Mouse (Mus musculus) megakaryocyte, embryonic 14.5 days (primary cell): ENCODE measurements around the gene Pax7. TPM values are rescaled to one million over a fixed set of nuclear protein-coding genes. Genes with fewer than 3 reads are reported as not detected.

Experiments
- H3K27me3 ChIP-seq: replicated peaks from 2 replicates; pipeline ENCODE3; 2012; ENCODE audit warnings: inconsistent platforms
- H3K36me3 ChIP-seq: replicated peaks from 2 replicates; pipeline ENCODE3; 2012; ENCODE audit warnings: low read length, inconsistent platforms, mixed read lengths
- H3K4me1 ChIP-seq: 2 replicates; pipeline ENCODE4 v1.6.1; 2012; ENCODE audit warnings: inconsistent platforms
- H3K4me3 ChIP-seq: replicated peaks from 2 replicates; pipeline ENCODE3; 2012; ENCODE audit warnings: moderate library complexity, mild to moderate bottlenecking, inconsistent platforms
- H3K9me3 ChIP-seq: 2 replicates; pipeline ENCODE4 v1.6.1; 2012; ENCODE audit warnings: inconsistent platforms
- FLI1 ChIP-seq: IDR thresholded peaks from 2 replicates; pipeline ENCODE4 v1.6.1; 2012; ENCODE audit warnings: low read length, inconsistent platforms, mixed read lengths
- GATA1 ChIP-seq: IDR thresholded peaks from 3 replicates; pipeline ENCODE4 v1.6.1; 2012; ENCODE audit warnings: mixed read lengths, low read length, inconsistent platforms, borderline replicate concordance
- polyA plus RNA-seq: library from polyadenylated mRNA; stranded (reverse); fragments of >175 nt; gene quantifications from 2 replicates; pipeline ENCODE4 v1.2.3, GENCODE M21; 2012; ENCODE audit warnings: low replicate concordance; ENCODE audit not compliant: insufficient read depth

Gene Pax7
- polyA plus RNA-seq, 1 experiment, result not detected

DNA sequence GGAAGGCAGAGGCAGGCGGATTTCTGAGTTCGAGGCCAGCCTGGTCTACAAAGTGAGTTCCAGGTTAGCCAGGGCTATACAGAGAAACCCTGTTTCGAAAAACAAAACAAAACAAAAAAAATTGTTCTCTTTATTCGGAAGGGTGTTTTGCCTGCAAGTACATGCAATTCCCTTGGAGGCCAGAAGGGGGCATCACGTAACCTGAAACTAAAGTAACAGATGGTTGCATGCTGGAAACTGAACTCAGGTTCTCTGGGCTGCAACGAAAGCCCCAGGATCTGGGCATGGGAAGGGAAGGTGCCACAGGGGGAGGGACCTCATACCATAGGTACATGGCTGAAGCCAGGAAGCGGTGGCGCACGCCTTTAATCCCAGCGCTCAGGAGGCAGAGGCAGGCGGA, 129.9 kb downstream of the Pax7 start:
- no peaks in the 10 kb centered on the region for H3K9me3 ChIP-seq
- TF ChIP-seq FLI1, result no peak
- TF ChIP-seq GATA1, result no peak
- no peaks in the 10 kb centered on the region for H3K36me3 ChIP-seq
- peaks cover 31% of the 10 kb centered on the region for H3K27me3 ChIP-seq
- H3K4me1 ChIP-seq, result no peaks in the 10 kb centered on the region
- no peak overlapping the region for H3K4me3 ChIP-seq

DNA sequence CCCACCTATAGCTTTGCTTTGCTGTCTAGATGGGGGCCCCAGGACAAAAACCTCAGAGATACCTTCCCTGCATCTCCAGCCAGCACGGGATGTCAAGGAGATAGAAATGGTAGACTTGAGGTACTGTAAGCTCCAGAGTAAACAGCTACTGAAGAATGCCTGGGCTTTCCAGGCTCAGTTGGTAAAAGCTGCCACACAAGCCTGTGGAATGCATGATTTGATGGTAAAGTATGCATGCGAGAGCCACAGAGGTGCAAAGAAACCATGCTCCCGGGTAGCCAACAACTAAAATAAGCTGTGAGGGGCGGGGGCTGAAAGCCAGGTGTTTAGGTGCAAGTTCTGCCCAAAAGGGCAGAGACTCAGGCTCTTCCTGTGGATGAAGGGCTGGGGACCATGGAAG, 130.4 kb downstream of the Pax7 start:
- TF ChIP-seq GATA1, result no peak
- no peak for TF ChIP-seq FLI1
- Histone ChIP-seq H3K36me3 (no peaks in the 10 kb centered on the region), H3K4me1 (no peaks in the 10 kb centered on the region), H3K9me3 (no peaks in the 10 kb centered on the region), H3K27me3 (peaks cover 32% of the 10 kb centered on the region), H3K4me3 (no peak overlapping the region)

DNA sequence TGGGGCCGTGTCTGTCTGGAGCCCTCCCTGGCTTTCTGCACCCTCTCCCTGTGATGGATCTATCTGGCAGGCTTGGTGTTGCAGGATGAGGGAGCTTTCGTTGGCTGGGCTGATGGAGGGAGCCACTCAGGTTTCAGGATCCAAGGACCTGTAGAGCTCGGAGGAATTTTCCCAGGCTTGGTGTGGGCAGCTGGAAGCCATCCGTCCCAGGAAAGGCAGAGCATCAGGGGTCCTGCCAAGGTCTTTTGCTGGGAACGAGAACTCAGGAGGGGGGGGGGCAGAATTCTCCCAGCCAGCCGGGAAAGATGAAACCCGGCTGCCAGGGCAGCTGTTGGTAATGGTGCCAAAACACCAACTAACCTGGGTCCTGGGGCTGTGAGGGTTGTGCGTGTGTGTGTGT, 134.7 kb downstream of the Pax7 start:
- no peaks in the 10 kb centered on the region for H3K9me3 ChIP-seq
- H3K36me3 ChIP-seq, result no peaks in the 10 kb centered on the region
- H3K4me1 ChIP-seq, result no peaks in the 10 kb centered on the region
- no peak overlapping the region for H3K4me3 ChIP-seq
- H3K27me3 ChIP-seq, result peaks cover 53% of the 10 kb centered on the region
- TF ChIP-seq GATA1 (no peak), FLI1 (no peak)

DNA sequence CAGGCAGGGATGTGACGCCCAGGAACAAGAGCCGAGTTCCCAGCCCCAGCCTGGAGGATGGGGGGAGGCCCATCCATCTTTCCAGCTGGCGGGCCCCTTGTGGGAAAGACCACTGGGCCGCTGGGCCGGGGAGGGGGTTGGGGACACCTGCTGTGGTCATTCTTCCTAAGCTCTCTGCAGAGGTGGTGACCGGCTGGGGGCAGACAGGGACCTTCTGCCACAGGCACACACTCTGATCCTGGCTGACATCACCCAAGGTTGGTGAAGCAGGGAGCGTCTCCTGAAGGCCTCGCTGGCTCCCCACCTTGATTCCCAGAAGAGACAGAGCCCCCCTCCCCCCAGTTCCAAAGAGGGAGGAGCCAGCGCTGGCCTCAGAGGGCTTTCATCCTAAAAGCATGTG, 135.6 kb downstream of the Pax7 start:
- Histone ChIP-seq H3K27me3 (peaks cover 57% of the 10 kb centered on the region), H3K36me3 (no peaks in the 10 kb centered on the region), H3K4me3 (no peak overlapping the region), H3K9me3 (no peaks in the 10 kb centered on the region), H3K4me1 (no peaks in the 10 kb centered on the region)
- TF ChIP-seq FLI1, result no peak
- no peak for TF ChIP-seq GATA1

DNA sequence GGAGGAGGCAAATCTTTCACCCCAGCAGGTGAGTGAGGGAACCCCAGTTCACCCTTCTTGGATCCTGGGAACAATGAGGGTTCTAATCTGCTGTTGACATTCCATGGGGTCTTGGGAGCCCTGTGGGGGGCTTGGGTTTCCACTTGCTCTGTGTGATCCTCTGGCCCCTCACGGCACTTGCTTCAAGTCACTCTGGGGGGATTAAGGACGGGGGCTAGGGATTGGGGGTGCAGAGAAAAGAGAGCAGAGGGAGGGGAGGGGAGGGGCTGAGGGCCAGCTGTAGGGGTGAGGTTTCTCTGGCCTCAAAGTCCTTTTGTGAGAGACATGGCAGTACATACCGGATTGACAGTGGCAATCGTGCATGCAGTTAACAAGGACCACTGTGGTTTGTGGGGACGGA, 140.0 kb downstream of the Pax7 start:
- Histone ChIP-seq H3K4me1 (peaks cover 8% of the 10 kb centered on the region; the same call in 1 of the 2 replicates), H3K36me3 (no peaks in the 10 kb centered on the region), H3K9me3 (no peaks in the 10 kb centered on the region), H3K27me3 (peaks cover 57% of the 10 kb centered on the region), H3K4me3 (no peak overlapping the region)
- TF ChIP-seq FLI1, result no peak
- TF ChIP-seq GATA1, result no peak

DNA sequence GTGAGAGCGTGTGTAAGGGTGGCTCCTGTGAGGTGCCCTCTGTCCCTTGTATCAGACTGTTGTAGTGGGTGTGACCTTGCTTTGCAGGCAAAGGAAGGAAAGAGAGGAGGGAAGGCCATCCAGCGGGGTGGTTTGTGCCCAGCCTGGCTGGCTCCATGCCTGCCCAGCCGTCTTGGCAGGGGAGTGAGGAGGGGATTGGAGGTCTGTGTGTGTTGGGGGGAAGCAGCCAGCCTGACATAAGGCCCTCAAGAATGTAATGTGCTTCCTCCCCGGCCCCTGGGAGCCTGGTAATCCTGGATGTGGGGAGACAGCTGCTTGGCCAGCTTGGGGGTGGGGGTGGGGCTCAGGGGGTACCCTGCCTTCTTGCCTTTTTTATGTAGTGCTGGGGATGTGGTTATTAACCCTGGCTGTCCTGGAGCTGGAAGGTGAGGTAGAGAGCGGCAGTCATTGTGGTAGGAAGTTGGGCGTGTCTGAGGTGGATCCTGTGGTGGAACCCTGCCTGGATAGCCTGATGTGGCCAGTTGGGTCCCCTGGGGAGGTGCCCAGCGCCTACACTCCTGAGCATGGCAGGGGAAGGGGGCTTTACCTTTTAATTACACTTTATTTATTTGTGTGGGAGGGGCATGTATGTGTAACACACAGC, 143.6 kb downstream of the Pax7 start:
- Histone ChIP-seq H3K36me3 (no peaks in the 10 kb centered on the region), H3K4me1 (peaks cover 8% of the 10 kb centered on the region; the same call in 1 of the 2 replicates), H3K27me3 (peaks cover 52% of the 10 kb centered on the region), H3K4me3 (no peak overlapping the region), H3K9me3 (no peaks in the 10 kb centered on the region)
- TF ChIP-seq GATA1 (no peak), FLI1 (no peak)

DNA sequence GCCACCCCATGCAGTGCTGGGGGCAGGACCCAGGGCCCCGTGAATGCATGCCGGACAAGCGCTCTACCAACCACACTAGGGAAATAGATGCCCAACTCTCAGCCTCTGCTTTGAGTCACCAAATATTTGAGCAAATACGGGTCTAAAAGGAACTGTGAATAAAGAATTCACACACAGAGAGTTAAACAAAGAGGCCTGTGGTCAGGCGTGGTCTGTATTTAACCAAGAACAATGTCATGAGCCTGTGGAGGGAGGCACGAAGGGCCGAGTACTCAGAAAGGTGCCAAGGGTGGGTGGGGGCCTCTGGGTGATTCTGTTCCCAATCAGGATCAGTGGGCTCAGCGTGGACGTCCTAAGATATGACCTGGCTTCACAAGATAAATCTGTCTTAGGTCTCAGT, 145.3 kb downstream of the Pax7 start:
- Histone ChIP-seq H3K27me3 (peaks cover 44% of the 10 kb centered on the region), H3K36me3 (no peaks in the 10 kb centered on the region)

More for the DNA sequence above, 145.3 kb downstream of the Pax7 start:
- H3K9me3 ChIP-seq, result peaks cover 5% of the 10 kb centered on the region; the same call in 1 of the 2 replicates
- H3K4me3 ChIP-seq, result no peak overlapping the region
- peaks cover 8% of the 10 kb centered on the region; the same call in 1 of the 2 replicates for H3K4me1 ChIP-seq
- TF ChIP-seq FLI1, result no peak
- no peak for TF ChIP-seq GATA1

Other genes starting within 250 kb of the Pax7 start
- gene Gm21969, start 230.3 kb downstream of the Pax7 start, polyA plus RNA-seq, result 0.03 TPM in 1 of 2 replicates, not detected in the other
- 12.3 and 18.6 TPM in 2 replicates for gene Aldh4a1, start 210.7 kb downstream of the Pax7 start, polyA plus RNA-seq
- gene Tas1r2, start 180.0 kb downstream of the Pax7 start, polyA plus RNA-seq, result 0.48 TPM in 1 of 2 replicates, not detected in the other
- gene Klhdc7a, start 134.5 kb upstream of the Pax7 start, polyA plus RNA-seq, result not detected in 2 replicates